Mouse (Mus musculus) stomach, postnatal 0 days (tissue): ENCODE results near the gene Cad. TPM values are rescaled to one million over a fixed set of nuclear protein-coding genes. Genes with fewer than 3 reads are reported as not detected.
"Not testable (repeated sequence)": the region's sequence is repeated elsewhere in the genome, so short reads cannot be mapped to it uniquely, and the experiment has no call there.

ENCODE experiments used
- ATAC-seq: fragments of 200-750 bp; cut with Nextera tagmentation; 2 replicates; pipeline ENCODE4 v1.8.0; 2017; ENCODE audit not compliant: low FRiP score, low TSS enrichment
- DNase-seq: peaks from one replicate; pipeline ENCODE4 v3.0.0-alpha.2; 2016; ENCODE audit warnings: low spot score
- H3K27ac ChIP-seq: fragments of 300-500 bp; sonication (generic); replicated peaks from 2 replicates; pipeline ENCODE4 v1.5.1; 2014; ENCODE audit warnings: mild to moderate bottlenecking, control low read depth
- H3K27me3 ChIP-seq: fragments of 300-500 bp; sonication (generic); 2 replicates; pipeline ENCODE4 v1.6.1; 2014; ENCODE audit warnings: low read length; ENCODE audit not compliant: control insufficient read depth, insufficient read depth
- H3K36me3 ChIP-seq: fragments of 300-500 bp; sonication (generic); 2 replicates; pipeline ENCODE4 v1.6.1; 2014; ENCODE audit warnings: low read length, mixed read lengths; ENCODE audit not compliant: control insufficient read depth, insufficient read depth
- H3K4me1 ChIP-seq: fragments of 300-500 bp; sonication (generic); replicated peaks from 2 replicates; pipeline ENCODE4 v1.6.1; 2014; ENCODE audit warnings: antibody characterized with exemption; ENCODE audit not compliant: control insufficient read depth, insufficient read depth
- H3K4me2 ChIP-seq: fragments of 300-500 bp; sonication (generic); replicated peaks from 2 replicates; pipeline ENCODE4 v1.6.1; 2014; ENCODE audit warnings: low read depth, mild to moderate bottlenecking, control low read depth, moderate library complexity
- H3K4me3 ChIP-seq: fragments of 300-500 bp; sonication (generic); 2 replicates; pipeline ENCODE4 v1.5.1; 2014; ENCODE audit warnings: low read depth, low read length, control low read depth
- H3K9ac ChIP-seq: fragments of 300-500 bp; sonication (generic); 2 replicates; pipeline ENCODE4 v1.6.1; 2014; ENCODE audit warnings: mild to moderate bottlenecking, low read length, control low read depth, mixed read lengths
- H3K9me3 ChIP-seq: fragments of 300-500 bp; sonication (generic); 2 replicates; pipeline ENCODE4 v1.6.1; 2016; ENCODE audit warnings: low read length; ENCODE audit not compliant: control insufficient read depth
- CTCF ChIP-seq: IDR thresholded peaks from 2 replicates; pipeline ENCODE4 v1.5.1; 2016; ENCODE audit warnings: antibody characterized with exemption, low read depth, mild to moderate bottlenecking, moderate library complexity
- EP300 ChIP-seq: optimal IDR thresholded peaks from 2 replicates; pipeline ENCODE3; 2016; ENCODE audit warnings: antibody characterized with exemption
- WGBS: fragments of 180-500 bp; shearing (Covaris S2); extraction: QIAGEN DNeasy Blood & Tissue Kit; methylation state at CpG from one replicate; pipeline ENCODE4 v1.1.7; 2014; 5-methylcytosine and 5-hydroxymethylcytosine counted together
- polyA plus RNA-seq: library from polyadenylated mRNA; unstranded; fragments of >200 nt; fragmentation: Nextera tagmentation; extraction: Ambion mirVana; gene quantifications from 2 replicates; pipeline ENCODE4 v1.2.1, GENCODE M21; 2015

Gene Cad
- polyA plus RNA-seq, 1 experiment from 2014 or later, result 6.1 TPM

GRCm38 (mm10) chr5:31024641-31025040, 29.9 kb upstream of the Cad start:
- no peak for ATAC-seq
- Histone ChIP-seq H3K27ac (no peak overlapping the region), H3K4me2 (no peak overlapping the region), H3K4me3 (no peak overlapping the region), H3K27me3 (no peaks in the 10 kb centered on the region), H3K36me3 (no peaks in the 10 kb centered on the region), H3K9me3 (no peaks in the 10 kb centered on the region), H3K4me1 (no peaks in the 10 kb centered on the region), H3K9ac (no peak overlapping the region)
- TF ChIP-seq CTCF, result no peak
- no peak for TF ChIP-seq EP300
- DNase-seq, result no peak

- no peak overlapping the region for H3K4me3 ChIP-seq
- ATAC-seq (no peak), DNase-seq (no peak)
- H3K4me2 ChIP-seq, result no peak overlapping the region
- H3K27me3 ChIP-seq, result no peaks in the 10 kb centered on the region
- H3K9ac ChIP-seq, result no peak overlapping the region
- no peaks in the 10 kb centered on the region for H3K4me1 ChIP-seq
- H3K9me3 ChIP-seq, result no peaks in the 10 kb centered on the region
- 80% methylated on average over 4 of the region's 4 CpGs for WGBS
- no peak for TF ChIP-seq EP300
- no peak for TF ChIP-seq CTCF
- H3K36me3 ChIP-seq, result no peaks in the 10 kb centered on the region
- no peak overlapping the region for H3K27ac ChIP-seq
These were observed 23.7 kb upstream of the Cad start for GRCm38 (mm10) chr5:31030926-31031325.

- TF ChIP-seq CTCF (no peak), EP300 (no peak)
- Histone ChIP-seq H3K9ac (no peak overlapping the region), H3K27me3 (no peaks in the 10 kb centered on the region), H3K9me3 (no peaks in the 10 kb centered on the region), H3K4me2 (no peak overlapping the region), H3K27ac (no peak overlapping the region), H3K36me3 (no peaks in the 10 kb centered on the region), H3K4me3 (no peak overlapping the region), H3K4me1 (no peaks in the 10 kb centered on the region)
- ATAC-seq (no peak), DNase-seq (no peak)
- WGBS, result 79% methylated on average over 8 of the region's 8 CpGs
These were observed 23.1 kb upstream of the Cad start for GRCm38 (mm10) chr5:31031508-31031907.

GRCm38 (mm10) chr5:31034669-31035068, 19.9 kb upstream of the Cad start:
- no peak for TF ChIP-seq CTCF
- no peak for TF ChIP-seq EP300
- no peaks in the 10 kb centered on the region for H3K4me1 ChIP-seq
- H3K9me3 ChIP-seq, result no peaks in the 10 kb centered on the region
- H3K36me3 ChIP-seq, result 0 out of 2 replicates have a peak, but pooled peaks cover under 1% of the 10 kb centered on the region
- 92% methylated on average over 6 of the region's 6 CpGs for WGBS
- H3K9ac ChIP-seq, result no peak overlapping the region
- no peaks in the 10 kb centered on the region for H3K27me3 ChIP-seq
- DNase-seq, result no peak
- H3K27ac ChIP-seq, result no peak overlapping the region
- no peak overlapping the region for H3K4me3 ChIP-seq
- no peak for ATAC-seq
- H3K4me2 ChIP-seq, result no peak overlapping the region

GRCm38 (mm10) chr5:31036556-31036955, 18.0 kb upstream of the Cad start:
- H3K4me2 ChIP-seq, ATAC-seq, H3K4me3 ChIP-seq, H3K27ac ChIP-seq, H3K36me3 ChIP-seq, H3K9ac ChIP-seq, H3K27me3 ChIP-seq, H3K9me3 ChIP-seq, DNase-seq, H3K4me1 ChIP-seq: not testable (repeated sequence)
- 81% methylated on average over 11 of the region's 11 CpGs for WGBS

- no peak for ATAC-seq
These were observed 16.3 kb upstream of the Cad start for GRCm38 (mm10) chr5:31038171-31038845.

More at GRCm38 (mm10) chr5:31038171-31038845, 16.3 kb upstream of the Cad start:
- H3K9me3 ChIP-seq, result no peaks in the 10 kb centered on the region
- H3K4me3 ChIP-seq, result no peak overlapping the region
- WGBS, result 90% methylated on average over 7 of the region's 7 CpGs
- H3K36me3 ChIP-seq, result 0 out of 2 replicates have a peak, but pooled peaks cover 3% of the 10 kb centered on the region
- H3K9ac ChIP-seq, result no peak overlapping the region
- H3K4me2 ChIP-seq, result no peak overlapping the region
- H3K27ac ChIP-seq, result no peak overlapping the region
- H3K27me3 ChIP-seq, result no peaks in the 10 kb centered on the region
- TF ChIP-seq EP300, result no peak
- no peak for TF ChIP-seq CTCF
- no peaks in the 10 kb centered on the region for H3K4me1 ChIP-seq
- DNase-seq, result no peak
